Mouse (Mus musculus): ENCODE results near the gene Syt1.
A peak's percentile ranks its signal among the peaks of the same experiment; 100 is the strongest.

Syt1 gene

DNA sequence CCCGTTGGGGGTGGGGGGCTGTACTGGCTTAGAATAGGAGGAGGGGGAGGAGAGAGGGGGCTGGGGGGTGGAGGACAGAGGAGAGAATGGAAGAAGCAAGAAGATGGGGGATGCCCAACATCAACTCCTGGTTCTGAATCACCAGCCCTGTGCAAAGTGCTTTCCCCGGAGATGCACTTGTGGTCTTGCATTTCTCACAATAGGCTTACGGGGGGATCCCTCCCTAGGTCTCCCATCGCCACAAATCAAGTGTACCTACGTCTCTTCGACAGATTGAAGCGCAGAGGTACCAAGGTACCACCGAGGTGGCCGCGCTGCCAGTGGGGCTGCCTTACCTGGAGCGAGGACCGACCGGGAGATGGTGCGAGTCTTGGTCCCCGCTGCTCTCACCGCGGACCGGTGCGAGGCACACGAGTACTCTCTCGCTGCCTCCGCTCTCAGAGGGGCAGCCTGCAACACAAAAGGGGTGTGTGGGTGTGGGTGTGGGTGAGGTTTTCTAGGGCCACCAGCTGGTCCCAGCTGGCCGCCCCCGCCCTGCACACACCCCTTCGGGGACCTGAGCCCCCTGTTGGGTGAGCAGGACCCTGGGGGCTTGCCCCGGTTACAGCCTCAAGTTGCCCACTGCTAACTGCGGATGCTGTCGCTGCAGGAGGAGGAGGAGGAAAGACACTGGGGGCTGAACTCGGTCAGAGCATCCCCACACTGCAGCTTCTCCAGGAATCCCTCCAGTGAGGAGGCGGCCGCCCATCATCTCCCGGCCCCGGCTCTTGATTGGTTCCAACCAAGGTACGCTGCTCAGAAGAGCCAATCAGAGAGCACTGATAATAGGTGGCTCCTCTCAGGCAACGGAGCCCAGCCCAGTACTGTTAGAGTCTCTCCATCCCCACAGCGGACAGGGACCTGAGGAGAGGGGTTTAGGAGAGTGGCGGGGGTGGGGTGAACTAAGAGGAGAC, at the start of gene Syt1:
Gene Syt1, minus strand, starts transcription at position 742 of the 953 bp plus-strand sequence.
- DNase-seq (ENCODE audit: low spot score), result peak; percentile 75

DNA sequence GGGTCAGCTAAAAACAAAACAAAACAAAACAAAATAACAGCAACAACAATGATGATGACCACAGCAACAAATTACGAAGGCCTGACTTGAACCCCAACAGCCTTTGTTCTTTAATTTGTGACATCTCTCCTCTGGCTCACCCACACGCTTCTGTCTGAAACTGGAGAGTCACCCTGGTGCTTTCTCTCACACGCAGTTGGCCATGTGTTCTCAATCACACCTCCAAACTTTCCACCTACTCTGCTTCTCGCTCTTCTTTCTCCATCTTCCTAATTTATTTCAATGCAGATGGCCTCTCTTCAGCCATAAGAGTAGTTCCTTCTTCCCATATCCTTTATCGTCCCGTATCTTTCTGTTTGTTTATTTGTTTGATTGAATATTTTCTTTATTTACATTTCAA, 45.7 kb upstream of the Syt1 start:
- no peak for DNase-seq (ENCODE audit: low spot score)

DNA sequence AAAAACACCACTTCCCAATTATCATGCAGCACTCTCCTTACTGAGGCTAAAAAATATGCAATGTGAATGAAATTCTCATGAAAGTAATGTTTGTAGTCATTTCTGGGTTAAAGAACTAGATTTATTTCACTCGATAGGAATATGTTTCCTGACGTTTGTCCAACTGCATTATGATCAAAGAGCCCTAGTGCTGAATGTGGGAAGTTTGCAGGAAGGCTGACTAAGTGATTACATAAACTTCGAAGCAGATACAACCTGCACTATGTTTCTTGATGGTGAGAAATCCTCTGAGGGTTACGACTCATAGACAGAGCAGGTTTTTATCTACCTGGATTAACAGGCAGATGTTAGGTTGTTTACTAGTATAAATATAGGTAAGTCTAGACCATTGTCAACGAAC, 36.8 kb upstream of the Syt1 start:
- DNase-seq (ENCODE audit: low spot score), result no peak

DNA sequence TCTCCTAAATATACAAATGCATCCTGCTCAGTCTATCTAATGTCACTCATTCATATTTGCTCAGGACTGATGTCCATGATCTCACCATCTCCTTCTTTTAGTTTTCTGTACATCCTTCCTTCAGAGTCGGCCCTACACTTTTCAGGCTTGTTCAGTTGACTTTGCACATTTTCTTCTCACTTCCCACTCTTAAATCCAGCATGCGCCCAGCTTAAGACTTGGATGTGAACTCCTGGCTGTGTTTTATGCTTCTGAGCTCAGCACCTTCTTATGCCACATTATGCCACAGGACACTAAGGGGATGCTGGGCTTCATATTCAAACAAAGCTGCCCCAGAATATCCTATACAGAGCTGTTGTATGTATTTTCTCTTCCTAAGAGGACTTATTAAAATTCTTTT, 36.2 kb upstream of the Syt1 start:
- DNase-seq (ENCODE audit: low spot score), result no peak

DNA sequence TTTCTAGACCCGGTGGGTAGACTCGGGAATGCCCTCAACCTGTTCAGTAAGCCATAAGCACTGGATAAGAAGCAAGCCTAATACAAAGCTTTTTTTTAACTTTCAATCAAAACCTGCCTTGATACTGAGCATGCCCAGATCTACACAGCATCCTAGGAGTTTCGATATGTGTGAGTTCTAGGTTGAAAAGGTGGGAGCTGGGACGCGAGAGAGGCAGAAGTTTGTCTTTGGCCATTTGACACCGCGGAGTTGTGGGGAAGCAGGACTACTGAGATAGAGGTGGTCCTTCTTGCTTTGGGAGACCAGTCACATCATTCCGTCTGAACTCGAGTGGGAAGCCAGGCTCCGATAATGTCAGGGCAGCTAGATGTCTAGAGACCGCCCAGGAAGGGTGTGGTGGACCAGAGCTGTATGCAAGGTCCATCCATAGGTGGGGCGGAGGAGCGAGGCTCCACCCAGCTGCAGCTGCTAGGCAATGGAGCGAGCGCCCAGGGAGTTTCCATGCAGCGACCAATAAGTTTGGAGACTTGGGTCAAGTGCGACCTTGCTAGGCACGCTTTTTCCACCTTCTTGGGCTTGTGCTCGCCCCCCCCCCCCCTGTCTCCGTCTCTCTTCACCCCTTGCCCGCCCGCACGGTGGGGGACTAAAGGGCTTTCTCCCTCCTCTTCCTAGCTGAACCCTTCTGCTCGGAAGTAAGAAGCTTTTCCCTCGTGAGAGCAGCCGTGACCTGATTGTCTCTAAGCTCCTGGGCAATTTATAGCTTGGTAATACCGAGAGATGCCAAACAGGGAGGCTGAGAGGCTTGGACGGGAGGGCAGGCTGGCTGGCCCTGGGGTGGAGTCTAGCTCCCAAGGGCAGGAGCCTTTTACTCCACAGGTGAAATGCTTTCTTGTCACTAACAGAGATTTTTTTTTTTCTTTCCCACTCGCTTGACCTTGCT, 714 bp upstream of the Syt1 start:
- no peak for DNase-seq (ENCODE audit: low spot score)

GRCm38 (mm10) chr10:109009831-109010230, 951 bp downstream of the Syt1 start:
- no peak for DNase-seq (ENCODE audit: low spot score)

DNA sequence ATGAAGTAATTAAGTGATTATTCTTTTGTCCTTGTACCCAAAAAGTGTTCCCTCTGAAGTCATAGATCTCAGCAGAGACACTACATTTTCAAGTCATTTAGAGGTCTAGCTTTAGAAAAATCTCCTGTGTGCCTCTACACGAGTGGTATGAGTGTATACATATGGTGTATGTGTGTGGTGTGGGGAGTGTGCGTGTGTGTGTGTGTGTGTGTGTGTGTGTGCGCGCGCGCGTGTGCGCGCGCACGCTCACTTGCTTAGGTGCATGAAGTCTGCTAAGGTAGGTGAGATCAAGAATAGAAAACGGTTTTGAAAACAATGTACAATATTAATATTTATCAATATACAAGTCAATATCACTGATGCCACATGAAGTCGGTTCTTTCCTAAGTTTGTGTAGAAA, 2.3 kb downstream of the Syt1 start:
- DNase-seq (ENCODE audit: low spot score), result no peak

DNA sequence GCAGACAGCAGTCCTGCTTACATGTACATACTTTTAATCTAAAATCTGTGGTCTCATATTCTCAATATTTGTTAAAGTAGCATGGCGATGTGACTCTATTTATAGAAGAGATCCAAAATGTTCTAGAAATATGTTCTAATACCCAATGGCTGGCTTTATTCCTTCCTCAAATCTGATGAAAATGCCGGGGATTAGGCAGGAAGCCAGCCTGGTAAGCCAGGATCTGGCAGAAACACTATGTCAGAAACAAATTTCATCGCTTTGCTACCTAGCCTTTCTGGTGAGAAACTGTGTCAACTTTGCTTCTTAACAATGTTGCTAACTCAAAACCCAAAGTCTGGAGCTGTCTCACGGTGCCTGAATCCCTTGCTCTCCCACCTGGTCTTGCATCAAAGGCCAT, 7.3 kb downstream of the Syt1 start:
- no peak for DNase-seq (ENCODE audit: low spot score)

DNA sequence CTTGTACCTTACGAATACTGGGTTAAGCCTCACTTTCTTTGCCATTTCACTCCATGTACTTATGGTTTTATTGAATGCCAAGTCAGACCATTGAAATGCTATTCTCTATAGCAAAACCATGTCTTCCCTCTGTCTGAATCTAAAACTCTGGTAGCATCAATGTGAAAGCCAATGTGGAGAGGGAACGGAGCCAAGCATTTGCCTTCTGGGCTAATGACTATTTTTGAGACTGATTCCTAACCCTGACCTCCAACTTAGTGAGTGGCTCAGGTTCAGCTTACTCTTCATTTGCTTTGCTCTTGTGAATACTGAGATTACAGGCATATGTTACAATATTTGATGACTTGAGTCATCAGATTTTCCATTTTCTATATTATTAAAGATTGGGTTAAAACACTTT, 23.5 kb downstream of the Syt1 start:
- DNase-seq (ENCODE audit: low spot score), result no peak

GRCm38 (mm10) chr10:108979660-108980059, 31.1 kb downstream of the Syt1 start:
- DNase-seq (ENCODE audit: low spot score), result peak; percentile 72

GRCm38 (mm10) chr10:108954952-108955351, 55.8 kb downstream of the Syt1 start:
- no peak for DNase-seq (ENCODE audit: low spot score)

DNA sequence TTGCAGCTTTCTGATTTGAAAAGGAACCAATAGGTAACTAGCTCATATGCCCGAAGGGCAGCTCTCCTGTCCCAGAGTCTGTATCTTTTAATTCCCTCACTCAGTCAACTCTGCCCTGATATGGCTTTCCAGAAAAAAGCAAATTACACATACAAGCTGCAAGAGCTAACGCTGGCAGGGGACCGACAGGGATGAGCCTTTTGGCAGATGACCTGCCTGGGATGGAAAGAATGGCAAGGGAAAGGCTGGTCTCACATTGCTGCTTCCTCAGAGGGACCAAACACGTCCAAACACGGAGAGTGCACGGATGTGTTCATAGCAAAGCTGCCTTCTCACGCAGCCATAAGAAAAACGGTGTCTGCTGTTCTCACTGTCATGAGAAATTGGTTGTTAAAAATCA, 58.6 kb downstream of the Syt1 start:
- no peak for DNase-seq (ENCODE audit: low spot score)

- peak; percentile 52 for DNase-seq (ENCODE audit: low spot score)
These were observed 73.8 kb downstream of the Syt1 start for GRCm38 (mm10) chr10:108936838-108937430.

- no peak for DNase-seq (ENCODE audit: low spot score)
These were observed 80.5 kb downstream of the Syt1 start for GRCm38 (mm10) chr10:108930299-108930698.

- DNase-seq (ENCODE audit: low spot score), result peak; percentile 11
These were observed 81.1 kb downstream of the Syt1 start for GRCm38 (mm10) chr10:108929676-108930075.

DNA sequence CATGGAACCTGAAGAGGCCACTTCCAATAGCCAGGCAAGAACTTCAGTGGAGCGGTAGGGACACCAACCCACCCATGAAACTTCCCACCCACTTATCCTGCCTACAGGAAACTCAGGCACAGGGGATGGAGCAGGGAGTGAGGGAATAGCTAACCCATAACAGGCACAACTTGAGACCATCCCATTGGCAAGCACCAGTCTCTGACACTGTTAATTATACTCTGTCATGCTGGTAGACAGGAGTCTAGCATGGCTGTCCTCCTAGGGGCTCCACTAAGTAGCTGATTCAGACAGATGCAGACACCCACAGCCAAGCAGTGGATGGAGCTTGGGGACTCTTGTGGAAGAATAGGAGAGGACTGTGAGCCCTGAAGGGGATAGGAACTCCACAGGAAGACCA, 105.5 kb downstream of the Syt1 start:
- DNase-seq (ENCODE audit: low spot score), result no peak

- peak; percentile 51 for DNase-seq (ENCODE audit: low spot score)
These were observed 106.4 kb downstream of the Syt1 start for GRCm38 (mm10) chr10:108904371-108904770.

- no peak for DNase-seq (ENCODE audit: low spot score)
These were observed 114.3 kb downstream of the Syt1 start for GRCm38 (mm10) chr10:108896529-108896928.

DNA sequence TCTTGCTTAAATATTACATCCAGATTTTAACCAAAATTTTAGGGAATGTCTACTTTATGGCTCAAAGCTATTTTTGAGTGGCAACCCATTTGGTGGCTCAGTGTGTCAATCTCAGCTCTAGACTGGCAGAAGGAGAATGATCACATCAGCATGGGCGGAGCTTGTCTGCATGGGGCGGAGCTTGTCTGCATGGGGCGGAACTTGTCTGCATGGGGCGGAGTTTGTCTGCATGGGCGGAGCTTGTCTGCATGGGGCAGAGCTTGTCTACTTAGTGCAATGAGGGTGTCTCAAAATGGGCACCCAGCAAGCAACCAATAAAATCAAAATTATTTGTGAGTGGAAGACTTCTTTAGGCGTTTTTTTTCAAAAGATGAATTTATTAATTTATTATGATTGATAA, 117.5 kb downstream of the Syt1 start:
- no peak for DNase-seq (ENCODE audit: low spot score)

- no peak for DNase-seq (ENCODE audit: low spot score)
These were observed 118.3 kb downstream of the Syt1 start for GRCm38 (mm10) chr10:108892441-108892840.

- DNase-seq (ENCODE audit: low spot score), result no peak
These were observed 121.7 kb downstream of the Syt1 start for GRCm38 (mm10) chr10:108889084-108889483.

GRCm38 (mm10) chr10:108886781-108887180, 124.0 kb downstream of the Syt1 start:
- no peak for DNase-seq (ENCODE audit: low spot score)

Data from layer of hippocampus, adult 9-10 months (tissue).